Mouse (Mus musculus): ENCODE results near the gene Fam20c. TPM values are rescaled to one million over a fixed set of nuclear protein-coding genes. Genes with fewer than 3 reads are reported as not detected.

Fam20c gene
- polyA plus RNA-seq, 1 experiment, result 3.4 TPM

GRCm38 (mm10) chr5:138804286-138804685 is 50.0 kb downstream of the Fam20c start:
- Histone ChIP-seq H3K4me1 (ENCODE audit: control insufficient read depth, insufficient read depth, insufficient read length, low read length) (no peaks in the 10 kb centered on the region), H3K27me3 (ENCODE audit: control insufficient read depth, insufficient read depth, low read length) (no peaks in the 10 kb centered on the region), H3K36me3 (ENCODE audit: control insufficient read depth, insufficient read depth, low read length) (no peaks in the 10 kb centered on the region), H3K27ac (ENCODE audit: insufficient read depth, low read depth, low read length) (no peak overlapping the region), H3K4me3 (ENCODE audit: low read depth, low read length) (no peak overlapping the region)
- no peak for TF ChIP-seq POLR2A (IDR thresholded peaks at IDR 0.05; ENCODE audit: low read depth, low read length)
- TF ChIP-seq CTCF (IDR thresholded peaks at IDR 0.05; ENCODE audit: extremely low read depth, insufficient read length, insufficient replicate concordance, low read depth, low read length), result no peak
- 98% methylated on average over 5 of the region's 5 CpGs for WGBS

GRCm38 (mm10) chr5:138809767-138810166 is 55.5 kb downstream of the Fam20c start:
- WGBS, result 60% methylated on average over 6 of the region's 6 CpGs
- Histone ChIP-seq H3K27ac (ENCODE audit: insufficient read depth, low read depth, low read length) (no peak overlapping the region), H3K4me3 (ENCODE audit: low read depth, low read length) (no peak overlapping the region), H3K27me3 (ENCODE audit: control insufficient read depth, insufficient read depth, low read length) (0 out of 2 replicates have a peak, but pooled peaks cover 3% of the 10 kb centered on the region), H3K4me1 (ENCODE audit: control insufficient read depth, insufficient read depth, insufficient read length, low read length) (no peaks in the 10 kb centered on the region), H3K36me3 (ENCODE audit: control insufficient read depth, insufficient read depth, low read length) (no peaks in the 10 kb centered on the region)
- TF ChIP-seq CTCF (IDR thresholded peaks at IDR 0.05; ENCODE audit: extremely low read depth, insufficient read length, insufficient replicate concordance, low read depth, low read length), result no peak
- no peak for TF ChIP-seq POLR2A (IDR thresholded peaks at IDR 0.05; ENCODE audit: low read depth, low read length)

DNA sequence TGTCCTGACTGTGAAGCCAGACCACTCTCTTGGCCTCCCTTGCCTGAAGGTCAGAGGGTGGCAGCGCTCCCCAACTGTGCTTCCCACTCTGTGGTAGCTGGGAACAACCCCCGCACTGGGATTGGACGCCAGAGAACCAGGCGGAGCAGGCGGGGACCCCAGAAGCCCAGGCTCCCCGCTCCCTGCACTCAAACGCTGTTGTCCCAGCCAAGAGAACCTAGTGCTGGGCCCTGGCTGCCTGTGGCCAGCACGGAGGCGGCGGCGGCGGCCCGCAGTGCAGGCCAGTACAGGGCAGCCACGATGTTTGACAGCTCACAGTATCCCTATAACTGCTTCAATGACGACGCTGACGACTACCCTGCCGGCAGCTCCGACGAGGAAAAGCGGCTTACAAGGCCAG is 65.5 kb downstream of the Fam20c start, which contains the start of gene Gm5294:
Gene Gm5294, plus strand, starts transcription at position 301 of the 400 bp plus-strand sequence.
- Histone ChIP-seq H3K36me3 (ENCODE audit: control insufficient read depth, insufficient read depth, low read length) (no peaks in the 10 kb centered on the region), H3K27ac (ENCODE audit: insufficient read depth, low read depth, low read length) (no peak within 1 kb of the TSS), H3K4me3 (ENCODE audit: low read depth, low read length) (peak within 1 kb of the TSS; percentile 38), H3K4me1 (ENCODE audit: control insufficient read depth, insufficient read depth, insufficient read length, low read length) (peaks cover 6% of the 10 kb centered on the region; the same call in 1 of the 2 replicates), H3K27me3 (ENCODE audit: control insufficient read depth, insufficient read depth, low read length) (peaks cover 35% of the 10 kb centered on the region)
- WGBS, result 35% methylated on average over 21 of the region's 21 CpGs
- TF ChIP-seq POLR2A (IDR thresholded peaks at IDR 0.05; ENCODE audit: low read depth, low read length) (no peak), CTCF (IDR thresholded peaks at IDR 0.05; ENCODE audit: extremely low read depth, insufficient read length, insufficient replicate concordance, low read depth, low read length) (no peak)

DNA sequence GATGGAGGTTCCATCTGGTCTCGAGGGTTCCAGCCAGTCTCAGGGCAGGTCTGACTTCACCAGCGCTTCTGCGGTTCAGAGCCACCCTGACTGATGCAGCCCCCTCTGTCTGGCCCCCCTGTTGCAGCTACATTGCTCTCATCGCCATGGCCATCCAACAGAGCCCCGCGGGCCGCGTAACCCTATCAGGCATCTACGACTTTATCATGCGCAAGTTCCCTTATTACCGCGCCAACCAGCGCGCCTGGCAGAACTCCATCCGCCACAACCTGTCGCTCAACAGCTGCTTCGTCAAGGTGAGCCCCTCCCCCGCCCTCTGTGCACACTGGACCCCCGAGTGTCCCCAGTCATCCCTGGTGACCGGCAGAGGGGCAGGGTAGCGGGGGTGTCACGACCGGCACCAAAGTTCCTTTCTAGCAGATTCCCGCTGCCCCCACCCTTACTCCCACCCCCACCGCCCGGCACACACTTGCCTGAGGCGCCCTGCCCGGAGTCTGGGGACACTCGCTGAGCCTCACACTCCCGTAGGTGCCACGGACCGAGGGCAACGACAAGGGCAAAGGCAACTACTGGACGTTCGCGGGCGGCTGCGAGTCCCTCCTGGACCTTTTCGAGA is 66.5 kb downstream of the Fam20c start:
- H3K4me3 ChIP-seq (ENCODE audit: low read depth, low read length), result peak overlapping the region; percentile 38
- 4% methylated on average over 39 of the region's 39 CpGs for WGBS

DNA sequence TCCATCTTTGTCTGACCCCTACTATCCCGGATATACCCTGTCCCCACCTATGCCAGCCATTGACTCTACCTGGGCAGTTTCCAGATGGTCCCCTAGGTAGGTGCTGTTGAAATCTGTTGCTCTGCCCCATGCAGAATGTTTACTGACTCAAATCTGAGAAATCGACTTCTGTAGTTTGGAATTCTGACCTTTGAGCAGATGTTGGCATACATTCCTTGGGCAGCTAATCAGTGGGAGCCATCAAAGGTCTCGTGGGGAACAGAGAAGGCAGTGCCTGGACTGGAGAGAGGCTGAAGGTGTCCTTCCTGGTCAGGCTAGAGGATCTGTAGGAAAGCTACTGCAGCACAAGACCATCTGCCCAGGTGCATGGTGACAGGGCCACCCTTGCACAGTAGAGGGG is 70.8 kb downstream of the Fam20c start:
- WGBS, result 37% methylated on average over 3 of the region's 3 CpGs
- H3K4me1 ChIP-seq (ENCODE audit: control insufficient read depth, insufficient read depth, insufficient read length, low read length), result peaks cover 8% of the 10 kb centered on the region
- TF ChIP-seq POLR2A (IDR thresholded peaks at IDR 0.05; ENCODE audit: low read depth, low read length) (no peak), CTCF (IDR thresholded peaks at IDR 0.05; ENCODE audit: extremely low read depth, insufficient read length, insufficient replicate concordance, low read depth, low read length) (no peak)
- no peak overlapping the region for H3K27ac ChIP-seq (ENCODE audit: insufficient read depth, low read depth, low read length)
- no peaks in the 10 kb centered on the region for H3K36me3 ChIP-seq (ENCODE audit: control insufficient read depth, insufficient read depth, low read length)
- no peak overlapping the region for H3K4me3 ChIP-seq (ENCODE audit: low read depth, low read length)
- peaks cover 26% of the 10 kb centered on the region for H3K27me3 ChIP-seq (ENCODE audit: control insufficient read depth, insufficient read depth, low read length)

More for the DNA sequence above, 66.5 kb downstream of the Fam20c start:
- Histone ChIP-seq H3K27ac (ENCODE audit: insufficient read depth, low read depth, low read length) (no peak overlapping the region), H3K27me3 (ENCODE audit: control insufficient read depth, insufficient read depth, low read length) (peaks cover 33% of the 10 kb centered on the region), H3K36me3 (ENCODE audit: control insufficient read depth, insufficient read depth, low read length) (no peaks in the 10 kb centered on the region), H3K4me1 (ENCODE audit: control insufficient read depth, insufficient read depth, insufficient read length, low read length) (peaks cover 8% of the 10 kb centered on the region)
- TF ChIP-seq CTCF (IDR thresholded peaks at IDR 0.05; ENCODE audit: extremely low read depth, insufficient read length, insufficient replicate concordance, low read depth, low read length) (no peak), POLR2A (IDR thresholded peaks at IDR 0.05; ENCODE audit: low read depth, low read length) (no peak)

DNA sequence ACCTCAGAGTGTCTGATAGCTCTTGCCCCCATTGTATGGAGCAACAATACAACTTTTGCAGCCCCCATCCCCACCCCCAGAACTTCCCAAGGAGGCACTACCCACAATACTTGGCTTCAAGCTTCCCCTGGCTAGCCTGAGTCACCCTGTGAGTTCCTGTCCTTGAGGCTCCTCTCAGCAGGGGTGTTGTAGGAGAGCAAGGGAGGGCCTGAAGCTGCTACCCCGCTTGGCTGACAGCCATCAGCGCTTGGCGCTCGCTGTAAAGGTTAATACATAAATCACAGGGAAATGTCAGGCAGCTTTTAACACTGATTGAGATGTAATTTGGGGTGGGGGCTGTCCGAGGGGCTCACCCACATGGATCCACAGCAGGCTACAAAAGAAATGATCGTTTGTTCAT is 79.1 kb downstream of the Fam20c start:
- 35% methylated on average over 6 of the region's 6 CpGs for WGBS
- Histone ChIP-seq H3K27ac (ENCODE audit: insufficient read depth, low read depth, low read length) (no peak overlapping the region), H3K4me3 (ENCODE audit: low read depth, low read length) (no peak overlapping the region), H3K27me3 (ENCODE audit: control insufficient read depth, insufficient read depth, low read length) (no peaks in the 10 kb centered on the region), H3K36me3 (ENCODE audit: control insufficient read depth, insufficient read depth, low read length) (no peaks in the 10 kb centered on the region), H3K4me1 (ENCODE audit: control insufficient read depth, insufficient read depth, insufficient read length, low read length) (no peaks in the 10 kb centered on the region)
- no peak for TF ChIP-seq POLR2A (IDR thresholded peaks at IDR 0.05; ENCODE audit: low read depth, low read length)

GRCm38 (mm10) chr5:138834910-138835309 is 80.6 kb downstream of the Fam20c start:
- Histone ChIP-seq H3K27me3 (ENCODE audit: control insufficient read depth, insufficient read depth, low read length) (no peaks in the 10 kb centered on the region), H3K36me3 (ENCODE audit: control insufficient read depth, insufficient read depth, low read length) (no peaks in the 10 kb centered on the region), H3K4me3 (ENCODE audit: low read depth, low read length) (no peak overlapping the region), H3K27ac (ENCODE audit: insufficient read depth, low read depth, low read length) (no peak overlapping the region), H3K4me1 (ENCODE audit: control insufficient read depth, insufficient read depth, insufficient read length, low read length) (no peaks in the 10 kb centered on the region)
- TF ChIP-seq CTCF (IDR thresholded peaks at IDR 0.05; ENCODE audit: extremely low read depth, insufficient read length, insufficient replicate concordance, low read depth, low read length), result no peak
- TF ChIP-seq POLR2A (IDR thresholded peaks at IDR 0.05; ENCODE audit: low read depth, low read length), result no peak
- WGBS, result 62% methylated on average over 3 of the region's 3 CpGs

Measured in small intestine, adult 2 months (tissue).